Mouse (Mus musculus): ENCODE data around the gene Pik3r1.

The Pik3r1 gene

GRCm38 (mm10) chr13:101767809-101768629 is at the start of gene Pik3r1:
TSS of gene Pik3r1 (minus strand) at chr13:101768217.
- DNase-seq (ENCODE audit: low read depth, low spot score) = peak; percentile 94

GRCm38 (mm10) chr13:101813267-101813900 is 45.4 kb upstream of the Pik3r1 start:
- no peak for DNase-seq (ENCODE audit: low read depth, low spot score)

- no peak for DNase-seq (ENCODE audit: low read depth, low spot score)
These were observed 44.3 kb upstream of the Pik3r1 start for GRCm38 (mm10) chr13:101812341-101812740.

- no peak for DNase-seq (ENCODE audit: low read depth, low spot score)
These were observed 43.9 kb upstream of the Pik3r1 start for GRCm38 (mm10) chr13:101811882-101812281.

- no peak for DNase-seq (ENCODE audit: low read depth, low spot score)
These were observed 42.6 kb upstream of the Pik3r1 start for GRCm38 (mm10) chr13:101810667-101811066.

- DNase-seq (ENCODE audit: low read depth, low spot score) = no peak
These were observed 41.8 kb upstream of the Pik3r1 start for GRCm38 (mm10) chr13:101809796-101810195.

GRCm38 (mm10) chr13:101805559-101806091 is 37.6 kb upstream of the Pik3r1 start:
- DNase-seq (ENCODE audit: low read depth, low spot score) = no peak

- DNase-seq (ENCODE audit: low read depth, low spot score) = no peak
These were observed 33.6 kb upstream of the Pik3r1 start for GRCm38 (mm10) chr13:101801372-101802186.

- DNase-seq (ENCODE audit: low read depth, low spot score) = no peak
These were observed 32.9 kb upstream of the Pik3r1 start for GRCm38 (mm10) chr13:101800833-101801371.

- no peak for DNase-seq (ENCODE audit: low read depth, low spot score)
These were observed 32.1 kb upstream of the Pik3r1 start for GRCm38 (mm10) chr13:101800021-101800596.

GRCm38 (mm10) chr13:101799318-101799717 is 31.3 kb upstream of the Pik3r1 start:
- no peak for DNase-seq (ENCODE audit: low read depth, low spot score)

GRCm38 (mm10) chr13:101798522-101798921 is 30.5 kb upstream of the Pik3r1 start:
- no peak for DNase-seq (ENCODE audit: low read depth, low spot score)

GRCm38 (mm10) chr13:101796983-101797382 is 29.0 kb upstream of the Pik3r1 start:
- DNase-seq (ENCODE audit: low read depth, low spot score) = peak; percentile 36

GRCm38 (mm10) chr13:101785705-101786104 is 17.7 kb upstream of the Pik3r1 start:
- DNase-seq (ENCODE audit: low read depth, low spot score) = no peak

GRCm38 (mm10) chr13:101784651-101785289 is 16.8 kb upstream of the Pik3r1 start:
- DNase-seq (ENCODE audit: low read depth, low spot score) = no peak

GRCm38 (mm10) chr13:101779011-101779410 is 11.0 kb upstream of the Pik3r1 start:
- DNase-seq (ENCODE audit: low read depth, low spot score) = no peak

- DNase-seq (ENCODE audit: low read depth, low spot score) = no peak
These were observed 9.8 kb upstream of the Pik3r1 start for GRCm38 (mm10) chr13:101777851-101778250.

- DNase-seq (ENCODE audit: low read depth, low spot score) = no peak
These were observed 3.1 kb upstream of the Pik3r1 start for GRCm38 (mm10) chr13:101771071-101771470.

- no peak for DNase-seq (ENCODE audit: low read depth, low spot score)
These were observed 1.9 kb upstream of the Pik3r1 start for GRCm38 (mm10) chr13:101769955-101770354.

GRCm38 (mm10) chr13:101768630-101768991 is 594 bp upstream of the Pik3r1 start:
- no peak for DNase-seq (ENCODE audit: low read depth, low spot score)
